Mouse (Mus musculus) lung, postnatal 0 days (tissue): Measurements from ENCODE around the gene Ppp1r1b.

Experiments used
- CTCF ChIP-seq: IDR thresholded peaks from 2 replicates; pipeline ENCODE4 v1.5.1; 2016; ENCODE audit warnings: antibody characterized with exemption, mild to moderate bottlenecking
- EP300 ChIP-seq: IDR thresholded peaks from 2 replicates; pipeline ENCODE4 v1.6.1; 2016; ENCODE audit warnings: antibody characterized with exemption, mild to moderate bottlenecking, control low read depth

- TF ChIP-seq EP300: no peak
- TF ChIP-seq CTCF: no peak
These were observed 14.9 kb upstream of the Ppp1r1b start for GRCm38 (mm10) chr11:98333263-98333696.
